Comparison of ENCODE assay signal across 13 mouse cellular contexts in the genomic region with DNA sequence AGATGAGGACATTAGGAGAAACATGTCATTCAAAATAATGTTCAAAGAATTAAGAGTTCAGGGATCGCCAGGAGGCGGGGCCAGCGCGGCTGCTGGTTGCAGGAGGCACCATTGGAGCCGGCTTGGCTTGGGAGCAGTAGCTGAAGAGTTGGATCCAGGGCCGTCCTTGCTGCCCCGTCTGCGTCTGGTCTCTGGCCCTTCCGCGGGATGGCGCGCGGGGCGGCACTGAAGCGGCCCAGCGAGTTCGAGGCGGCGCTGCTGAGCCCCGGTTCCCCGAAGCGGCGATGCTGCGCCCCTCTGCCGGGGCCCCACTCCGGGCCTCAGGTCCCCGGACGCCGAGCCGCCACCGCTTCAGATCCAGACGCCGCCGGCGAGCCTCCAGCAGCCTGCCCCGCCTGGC. TPM values are rescaled to one million over a fixed set of nuclear protein-coding genes. Genes with fewer than 3 reads are reported as not detected.
DNase-seq lines count a peak whose midpoint lies in the region; ATAC-seq and TF ChIP-seq lines count a peak whose summit lies in the region.
"Not testable (repeated sequence)": the region's sequence is repeated elsewhere in the genome, so short reads cannot be mapped to it uniquely, and the experiment has no call there.
"Had no signal": no experiment of that assay in that cellular context is flagged by ENCODE, and none has a peak within 500 bp of the region (broad histone marks: within the 10 kb centered on the region; RNA-seq: fewer than 3 reads in every experiment).

No protein-coding gene starts in this region.

- ATAC-seq in embryonic facial prominence, embryonic 12.5 days (ENCODE audit: insufficient number of reproducible peaks, insufficient read depth, low FRiP score, low TSS enrichment); hindbrain, embryonic 14.5 days (ENCODE audit: low FRiP score); neural tube, embryonic 12.5 days (ENCODE audit: low FRiP score, low read depth): not testable (repeated sequence)
- ATAC-seq in granulocyte monocyte progenitor cell, adult 5-6 weeks (replicated peaks; ENCODE audit: poor library complexity, severe bottlenecking), result peak; percentile 36
- ATAC-seq in lung, postnatal 0 days, result 0 out of 2 replicates have a peak, but pooled peaks have one; percentile 11

- TF ChIP-seq EP300 in lung, postnatal 0 days (IDR thresholded peaks at IDR 0.05), result not testable (repeated sequence)

- peak overlapping the region; percentile 30; the same call in 1 of the 2 replicates for H3K9ac ChIP-seq in embryonic facial prominence, embryonic 12.5 days
- not testable (repeated sequence) for H3K9ac ChIP-seq in hindbrain, embryonic 14.5 days; neural tube, embryonic 12.5 days
- 0 out of 2 replicates have a peak overlapping the region, but pooled peaks have one; percentile 26 for H3K9ac ChIP-seq in lung, postnatal 0 days (replicated peaks; ENCODE audit: low read depth)

- H3K4me3 ChIP-seq in embryonic facial prominence, embryonic 12.5 days, result peak overlapping the region; percentile 35
- peak overlapping the region; percentile 20 for H3K4me3 ChIP-seq in hindbrain, embryonic 14.5 days (replicated peaks; ENCODE audit: low read length)
- peak overlapping the region; percentile 23 for H3K4me3 ChIP-seq in lung, postnatal 0 days (ENCODE audit: low read depth, low read length)
- peak overlapping the region; percentile 1; the same call in 1 of the 2 replicates for H3K4me3 ChIP-seq in neural tube, embryonic 12.5 days

- H3K4me2 ChIP-seq in embryonic facial prominence, embryonic 12.5 days (replicated peaks), result peak overlapping the region; percentile 54
- H3K4me2 ChIP-seq in hindbrain, embryonic 14.5 days (replicated peaks), result peak overlapping the region; percentile 47
- peak overlapping the region; percentile 56 for H3K4me2 ChIP-seq in lung, postnatal 0 days (replicated peaks; ENCODE audit: low read depth, low read length)
- peak overlapping the region; percentile 53 for H3K4me2 ChIP-seq in neural tube, embryonic 12.5 days (replicated peaks)

- not testable (repeated sequence) for H3K9me3 ChIP-seq in embryonic facial prominence, embryonic 12.5 days; hindbrain, embryonic 14.5 days (ENCODE audit: control insufficient read depth, low read length); lung, postnatal 0 days (ENCODE audit: low read length); neural tube, embryonic 12.5 days

- peaks cover 80% of the 10 kb centered on the region for H3K27me3 ChIP-seq in embryonic facial prominence, embryonic 12.5 days
- peaks cover 77% of the 10 kb centered on the region for H3K27me3 ChIP-seq in hindbrain, embryonic 14.5 days (ENCODE audit: control insufficient read depth, insufficient read depth, low read length)
- not testable (repeated sequence) for H3K27me3 ChIP-seq in lung, postnatal 0 days (replicated peaks; ENCODE audit: insufficient read depth, low read length)
- H3K27me3 ChIP-seq in neural tube, embryonic 12.5 days (replicated peaks), result peaks cover 74% of the 10 kb centered on the region

- under 1% methylated on average over 36 of the region's 36 CpGs for whole genome bisulfite sequencing in embryonic facial prominence, embryonic 12.5 days
- 1% methylated on average over 36 of the region's 36 CpGs for WGBS in hindbrain, embryonic 14.5 days
- WGBS in lung, postnatal 0 days, result 1% methylated on average over 30 of the region's 36 CpGs
- WGBS in neural tube, embryonic 12.5 days, result under 1% methylated on average over 36 of the region's 36 CpGs

- TF ChIP-seq CTCF in lung, postnatal 0 days (IDR thresholded peaks at IDR 0.05), result peak; percentile 18; the same call in 1 of the 2 replicates

- H3K27ac ChIP-seq in embryonic facial prominence, embryonic 12.5 days; hindbrain, embryonic 14.5 days; lung, postnatal 0 days (ENCODE audit: low read length); neural tube, embryonic 12.5 days: not testable (repeated sequence)

- H3K36me3 ChIP-seq in embryonic facial prominence, embryonic 12.5 days; hindbrain, embryonic 14.5 days (replicated peaks; ENCODE audit: control insufficient read depth, insufficient read depth); lung, postnatal 0 days (ENCODE audit: insufficient read depth, low read length); neural tube, embryonic 12.5 days: not testable (repeated sequence)

- H3K4me1 ChIP-seq in embryonic facial prominence, embryonic 12.5 days; hindbrain, embryonic 14.5 days (replicated peaks; ENCODE audit: control insufficient read depth, insufficient read depth, low read length); lung, postnatal 0 days (ENCODE audit: insufficient read depth, low read depth, low read length); neural tube, embryonic 12.5 days: not testable (repeated sequence)

- DNase-seq in adrenal gland, adult 2 months, result peak; percentile 45
- not testable (repeated sequence) for DNase-seq in hindbrain, embryonic 14.5 days (ENCODE audit: low spot score)
- DNase-seq in kidney, postnatal 14 days, result peak; percentile 14
- peak; percentile 15 for DNase-seq in lung, postnatal 0 days (ENCODE audit: low spot score)
- DNase-seq in thymus, postnatal 25 days, result peak; percentile 41

RNA-seq across cellular contexts. Expression of a gene that starts 10.6 kb away (rescaled TPM):
- not detected for total RNA-seq in adrenal gland, adult 2 months (2021)
- polyA plus RNA-seq in adrenal gland, adult 2 months (2012; rRNA removed), result 0.19 TPM in 1 of 2 replicates, not detected in the other
- polyA plus RNA-seq in embryonic facial prominence, embryonic 12.5 days (2016; fragmentation: Nextera tagmentation; extraction: Ambion mirVana), result not detected in 2 replicates
- not detected in 2 replicates for total RNA-seq in granulocyte monocyte progenitor cell, adult 5-6 weeks (2014; fragmentation: Nextera tagmentation)
- total RNA-seq in granulocyte monocyte progenitor cell, adult 5-6 weeks (2017), result not detected in 2 replicates
- polyA plus RNA-seq in hindbrain, embryonic 14.5 days (2014; fragmentation: Nextera tagmentation; extraction: Ambion mirVana), result not detected in 2 replicates
- polyA plus RNA-seq in lung, postnatal 0 days (2015; fragmentation: Nextera tagmentation; extraction: Ambion mirVana), result 6.7 and 9.6 TPM in 2 replicates
- 0.25 TPM in 1 of 2 replicates, not detected in the other for polyA plus RNA-seq in neural tube, embryonic 12.5 days (2016; fragmentation: Nextera tagmentation; extraction: Ambion mirVana)
- total RNA-seq: gastrocnemius, postnatal 36 days; left cerebral cortex, postnatal 36 days; megakaryocyte, adult 5-6 weeks had no signal
- polyA plus RNA-seq: Patski had no signal

RNA-seq across cellular contexts. Expression of a gene that starts 28.6 kb away (rescaled TPM):
- not detected for total RNA-seq in adrenal gland, adult 2 months (2021)
- polyA plus RNA-seq in adrenal gland, adult 2 months (2012; rRNA removed), result not detected in 2 replicates
- not detected in 2 replicates for polyA plus RNA-seq in embryonic facial prominence, embryonic 12.5 days (2016; fragmentation: Nextera tagmentation; extraction: Ambion mirVana)
- not detected in 2 replicates for total RNA-seq in granulocyte monocyte progenitor cell, adult 5-6 weeks (2014; fragmentation: Nextera tagmentation)
- total RNA-seq in granulocyte monocyte progenitor cell, adult 5-6 weeks (2017), result not detected in 2 replicates
- not detected in 2 replicates for polyA plus RNA-seq in hindbrain, embryonic 14.5 days (2014; fragmentation: Nextera tagmentation; extraction: Ambion mirVana)
- polyA plus RNA-seq in lung, postnatal 0 days (2015; fragmentation: Nextera tagmentation; extraction: Ambion mirVana), result not detected in 2 replicates
- polyA plus RNA-seq in neural tube, embryonic 12.5 days (2016; fragmentation: Nextera tagmentation; extraction: Ambion mirVana), result not detected in 2 replicates
- total RNA-seq: adrenal gland, postnatal 4 days; gastrocnemius, postnatal 36 days; left cerebral cortex, postnatal 36 days; megakaryocyte, adult 5-6 weeks had no signal
- polyA plus RNA-seq: Patski had no signal

RNA-seq across cellular contexts. Expression of a gene that starts 32.3 kb away (rescaled TPM):
- total RNA-seq in adrenal gland, adult 2 months (2021), result not detected
- not detected in 2 replicates for polyA plus RNA-seq in adrenal gland, adult 2 months (2012; rRNA removed)
- polyA plus RNA-seq in embryonic facial prominence, embryonic 12.5 days (2016; fragmentation: Nextera tagmentation; extraction: Ambion mirVana), result not detected in 2 replicates
- not detected in 2 replicates for total RNA-seq in granulocyte monocyte progenitor cell, adult 5-6 weeks (2014; fragmentation: Nextera tagmentation)
- not detected in 2 replicates for total RNA-seq in granulocyte monocyte progenitor cell, adult 5-6 weeks (2017)
- not detected in 2 replicates for polyA plus RNA-seq in hindbrain, embryonic 14.5 days (2014; fragmentation: Nextera tagmentation; extraction: Ambion mirVana)
- 0.12 TPM in 2 replicates for polyA plus RNA-seq in lung, postnatal 0 days (2015; fragmentation: Nextera tagmentation; extraction: Ambion mirVana)
- not detected in 2 replicates for polyA plus RNA-seq in neural tube, embryonic 12.5 days (2016; fragmentation: Nextera tagmentation; extraction: Ambion mirVana)
- total RNA-seq: adrenal gland, postnatal 4 days; left cerebral cortex, postnatal 36 days; megakaryocyte, adult 5-6 weeks had no signal
- polyA plus RNA-seq: Patski had no signal

RNA-seq across cellular contexts. Expression of a gene that starts 36.3 kb away (rescaled TPM):
- total RNA-seq in adrenal gland, adult 2 months (2021), result under 1 TPM in 1 of 2 experiments, not detected in 1; 0.41 TPM
- 0.33 and 0.36 TPM in 2 replicates for polyA plus RNA-seq in adrenal gland, adult 2 months (2012; rRNA removed)
- polyA plus RNA-seq in embryonic facial prominence, embryonic 12.5 days (2016; fragmentation: Nextera tagmentation; extraction: Ambion mirVana), result not detected in 2 replicates
- total RNA-seq in granulocyte monocyte progenitor cell, adult 5-6 weeks (2014; fragmentation: Nextera tagmentation), result 0.58 TPM in 1 of 2 replicates, not detected in the other
- not detected in 2 replicates for total RNA-seq in granulocyte monocyte progenitor cell, adult 5-6 weeks (2017)
- not detected in 2 replicates for polyA plus RNA-seq in hindbrain, embryonic 14.5 days (2014; fragmentation: Nextera tagmentation; extraction: Ambion mirVana)
- polyA plus RNA-seq in lung, postnatal 0 days (2015; fragmentation: Nextera tagmentation; extraction: Ambion mirVana), result not detected in 2 replicates
- not detected in 2 replicates for polyA plus RNA-seq in neural tube, embryonic 12.5 days (2016; fragmentation: Nextera tagmentation; extraction: Ambion mirVana)
- total RNA-seq: gastrocnemius, postnatal 36 days; left cerebral cortex, postnatal 36 days had no signal
